Mouse (Mus musculus) erythroblast, embryonic 14.5 days (primary cell): ENCODE measurements around the gene Mthfd1l. TPM values are rescaled to one million over a fixed set of nuclear protein-coding genes. Genes with fewer than 3 reads are reported as not detected.

Experiments used
- H3K27me3 ChIP-seq: 2 replicates; pipeline ENCODE4 v1.6.1; 2012; ENCODE audit warnings: inconsistent platforms; ENCODE audit not compliant: control insufficient read depth
- H3K36me3 ChIP-seq: 2 replicates; pipeline ENCODE4 v1.6.1; 2012; ENCODE audit warnings: mild to moderate bottlenecking, inconsistent platforms; ENCODE audit not compliant: control insufficient read depth
- H3K4me1 ChIP-seq: 2 replicates; pipeline ENCODE4 v1.6.1; 2012; ENCODE audit warnings: inconsistent platforms; ENCODE audit not compliant: control insufficient read depth
- H3K4me3 ChIP-seq: replicated peaks from 2 replicates; pipeline ENCODE3; 2012; ENCODE audit warnings: moderate library complexity, mild to moderate bottlenecking, inconsistent platforms
- H3K9me3 ChIP-seq: 2 replicates; pipeline ENCODE4 v1.6.1; 2012; ENCODE audit warnings: low read length, inconsistent platforms, mixed read lengths; ENCODE audit not compliant: control insufficient read depth
- GATA1 ChIP-seq: IDR thresholded peaks from 2 replicates; pipeline ENCODE4 v1.6.1; 2012; ENCODE audit warnings: low read length, inconsistent platforms, mixed read lengths
- TAL1 ChIP-seq: IDR thresholded peaks from 3 replicates; pipeline ENCODE4 v1.6.1; 2012; ENCODE audit warnings: low read length, inconsistent platforms, mixed read lengths
- polyA plus RNA-seq: library from polyadenylated mRNA; stranded (reverse); fragments of >175 nt; gene quantifications from 2 replicates; pipeline ENCODE4 v1.2.3, GENCODE M21; 2012

Mthfd1l gene
- polyA plus RNA-seq, 1 experiment = 1.2 TPM

DNA sequence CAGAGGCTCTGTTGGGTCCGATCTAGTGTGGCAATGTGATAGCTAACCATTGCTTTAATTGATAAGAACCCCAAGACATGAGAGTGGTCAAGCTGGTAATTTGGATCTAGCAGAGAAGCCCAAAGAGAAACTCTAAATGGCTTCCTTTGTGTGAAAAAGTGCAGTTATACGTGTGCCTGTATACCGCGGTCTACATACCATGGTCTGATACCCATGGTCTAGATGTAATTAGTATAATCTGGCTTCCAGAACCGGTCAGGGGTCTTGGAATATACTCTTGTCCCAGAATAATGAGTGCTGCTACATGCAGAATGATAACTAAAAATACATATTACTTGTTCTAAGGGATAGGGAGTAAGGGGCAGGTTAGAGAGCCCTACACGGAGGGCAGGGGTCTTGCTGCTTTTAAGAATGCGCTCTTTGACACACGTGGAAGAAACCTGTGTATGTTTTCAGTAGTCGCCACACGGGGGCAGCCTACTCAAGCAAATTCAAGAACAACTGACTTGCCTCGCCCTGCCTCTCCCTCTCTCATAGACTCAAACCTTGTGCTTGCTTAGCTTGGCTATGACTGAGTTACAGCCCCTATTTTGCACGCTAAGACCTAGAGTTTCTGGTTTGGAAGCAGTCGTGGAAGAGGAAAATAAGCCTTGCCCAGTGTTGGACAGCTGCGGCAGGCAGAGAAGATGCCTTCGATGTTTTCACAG is 23.4 kb downstream of the Mthfd1l start:
- Histone ChIP-seq H3K36me3 (peaks cover 94% of the 10 kb centered on the region), H3K9me3 (no peaks in the 10 kb centered on the region), H3K4me1 (peaks cover 52% of the 10 kb centered on the region), H3K4me3 (no peak overlapping the region), H3K27me3 (no peaks in the 10 kb centered on the region)
- no peak for TF ChIP-seq TAL1
- TF ChIP-seq GATA1 = no peak

DNA sequence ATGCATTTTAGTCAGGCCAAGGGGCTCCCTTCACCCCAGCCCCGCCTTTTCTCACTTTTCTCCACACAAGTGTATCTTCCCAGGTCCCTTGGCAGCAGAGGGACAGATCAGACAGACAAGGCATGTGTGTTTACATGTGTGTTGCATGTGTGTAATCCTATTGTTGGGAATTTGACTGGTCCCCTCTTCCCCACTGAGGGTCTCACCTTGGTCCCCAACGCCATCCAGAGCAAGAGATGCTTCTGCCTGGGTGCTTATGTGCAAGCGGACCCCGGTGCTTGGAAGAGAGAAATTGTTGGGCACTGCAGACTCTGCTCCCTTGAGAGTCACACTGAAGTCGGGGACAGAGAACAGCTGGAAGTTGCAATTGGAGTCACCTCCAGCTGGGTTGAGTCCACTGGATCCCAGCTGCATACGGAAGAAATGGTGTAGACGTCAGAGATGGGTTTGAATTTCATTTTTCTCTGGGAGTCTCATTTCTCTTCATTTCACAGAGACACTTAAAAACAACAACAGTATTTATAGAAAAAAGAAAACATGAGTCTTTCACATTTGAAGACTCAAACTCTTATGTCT is 25.0 kb downstream of the Mthfd1l start:
- peaks cover 92% of the 10 kb centered on the region for H3K36me3 ChIP-seq

DNA sequence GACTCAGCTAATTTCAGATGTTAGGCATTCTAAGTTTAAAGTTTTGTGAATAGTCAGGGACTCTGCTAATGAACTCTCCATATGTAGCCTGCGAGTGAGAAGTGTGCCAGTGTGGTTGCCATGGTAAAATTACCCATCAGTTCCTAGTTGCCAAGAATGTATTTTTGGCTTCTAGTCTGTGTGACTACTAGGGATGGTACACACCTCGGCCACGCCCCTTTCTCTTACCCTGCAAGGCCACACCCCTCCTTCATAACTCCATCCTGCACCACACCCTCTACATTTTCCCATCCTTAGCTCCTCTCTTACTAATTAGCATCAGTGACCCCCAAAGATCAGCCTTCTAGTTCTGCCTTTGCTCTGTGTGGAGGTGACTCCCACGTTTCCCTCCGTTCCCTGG is 29.8 kb downstream of the Mthfd1l start:
- no peak for TF ChIP-seq GATA1
- TF ChIP-seq TAL1 = no peak
- Histone ChIP-seq H3K4me3 (no peak overlapping the region), H3K4me1 (peaks cover 7% of the 10 kb centered on the region), H3K9me3 (no peaks in the 10 kb centered on the region), H3K36me3 (peaks cover 78% of the 10 kb centered on the region), H3K27me3 (no peaks in the 10 kb centered on the region)

More for the DNA sequence above, 25.0 kb downstream of the Mthfd1l start:
- TF ChIP-seq TAL1 (no peak), GATA1 (no peak)
- H3K27me3 ChIP-seq = no peaks in the 10 kb centered on the region
- H3K4me3 ChIP-seq = no peak overlapping the region
- no peaks in the 10 kb centered on the region for H3K9me3 ChIP-seq
- peaks cover 43% of the 10 kb centered on the region for H3K4me1 ChIP-seq

GRCm38 (mm10) chr10:4005191-4005590 is 32.3 kb downstream of the Mthfd1l start:
- TF ChIP-seq TAL1 (no peak), GATA1 (no peak)
- Histone ChIP-seq H3K36me3 (peaks cover 70% of the 10 kb centered on the region), H3K4me3 (no peak overlapping the region), H3K9me3 (no peaks in the 10 kb centered on the region), H3K27me3 (no peaks in the 10 kb centered on the region), H3K4me1 (peaks cover 7% of the 10 kb centered on the region)

DNA sequence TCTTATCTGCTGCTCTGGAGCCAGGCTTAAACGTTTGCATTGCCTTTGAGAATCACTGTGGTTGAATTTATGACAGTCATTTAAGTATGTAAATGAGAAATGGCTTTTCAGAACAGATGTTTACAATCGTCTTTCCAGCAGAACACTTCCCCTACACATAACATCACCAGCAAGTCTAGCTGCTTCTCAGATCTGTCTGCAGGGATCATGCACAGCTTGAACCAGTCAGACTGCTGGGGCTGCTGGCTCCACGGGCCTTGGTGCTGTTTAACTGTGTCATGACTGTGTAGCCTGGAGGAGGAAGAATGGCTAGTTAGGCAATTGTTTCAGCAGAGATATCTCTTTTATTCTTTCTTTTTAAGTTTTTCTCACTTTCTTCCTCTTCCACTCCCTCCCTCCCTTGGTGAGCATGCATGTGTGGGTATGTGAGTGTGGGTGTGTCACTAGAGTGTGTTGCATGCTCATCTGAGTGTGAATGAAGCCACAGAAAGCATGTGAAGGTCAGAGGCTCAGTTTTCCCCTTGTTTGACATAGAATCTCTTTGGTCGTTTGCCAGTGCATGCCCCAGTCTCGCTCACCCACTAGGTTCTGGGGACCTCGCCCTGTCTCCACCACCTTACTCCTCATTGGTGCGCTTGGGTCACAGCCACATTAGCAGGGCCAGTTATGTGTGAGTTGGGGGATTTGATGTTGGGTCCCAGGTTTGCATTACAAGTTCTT is 33.5 kb downstream of the Mthfd1l start:
- H3K27me3 ChIP-seq = no peaks in the 10 kb centered on the region
- TF ChIP-seq TAL1 = no peak
- H3K36me3 ChIP-seq = peaks cover 71% of the 10 kb centered on the region
- peaks cover 7% of the 10 kb centered on the region for H3K4me1 ChIP-seq
- H3K4me3 ChIP-seq = no peak overlapping the region
- no peaks in the 10 kb centered on the region for H3K9me3 ChIP-seq

GRCm38 (mm10) chr10:4022628-4023303 is 49.8 kb downstream of the Mthfd1l start:
- Histone ChIP-seq H3K36me3 (peaks cover 78% of the 10 kb centered on the region), H3K9me3 (no peaks in the 10 kb centered on the region), H3K27me3 (no peaks in the 10 kb centered on the region), H3K4me1 (no peaks in the 10 kb centered on the region), H3K4me3 (no peak overlapping the region)
- TF ChIP-seq TAL1 (no peak), GATA1 (no peak)

DNA sequence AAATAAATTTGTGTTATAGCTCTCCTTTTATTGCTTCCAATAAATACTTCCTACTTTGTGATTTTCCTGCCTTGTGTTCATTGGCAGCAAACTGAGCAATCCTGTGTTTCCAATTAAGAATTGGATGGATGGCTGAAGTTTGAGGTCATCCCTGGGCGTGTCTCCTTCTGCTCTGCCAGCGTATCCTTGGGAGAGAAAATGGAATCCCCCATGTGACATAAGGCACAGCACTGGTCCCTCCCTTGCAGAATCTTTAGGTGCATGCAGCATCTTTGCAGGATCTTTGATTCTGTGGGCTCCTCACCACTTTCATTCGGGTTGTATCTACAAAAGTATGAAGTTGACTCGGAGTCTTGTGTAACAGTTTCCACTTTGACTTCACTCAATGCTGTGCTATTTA is 53.7 kb downstream of the Mthfd1l start:
- no peaks in the 10 kb centered on the region for H3K9me3 ChIP-seq
- TF ChIP-seq TAL1 = no peak
- H3K36me3 ChIP-seq = peaks cover 79% of the 10 kb centered on the region
- no peak overlapping the region for H3K4me3 ChIP-seq
- no peaks in the 10 kb centered on the region for H3K4me1 ChIP-seq
- H3K27me3 ChIP-seq = no peaks in the 10 kb centered on the region

GRCm38 (mm10) chr10:4027466-4027865 is 54.5 kb downstream of the Mthfd1l start:
- Histone ChIP-seq H3K9me3 (no peaks in the 10 kb centered on the region), H3K27me3 (no peaks in the 10 kb centered on the region), H3K4me3 (no peak overlapping the region), H3K4me1 (no peaks in the 10 kb centered on the region), H3K36me3 (peaks cover 81% of the 10 kb centered on the region)
- TF ChIP-seq GATA1 (no peak), TAL1 (no peak)

GRCm38 (mm10) chr10:4028851-4029442 is 56.0 kb downstream of the Mthfd1l start:
- Histone ChIP-seq H3K9me3 (no peaks in the 10 kb centered on the region), H3K36me3 (peaks cover 84% of the 10 kb centered on the region), H3K27me3 (no peaks in the 10 kb centered on the region), H3K4me3 (no peak overlapping the region), H3K4me1 (no peaks in the 10 kb centered on the region)
- no peak for TF ChIP-seq TAL1
- TF ChIP-seq GATA1 = no peak
